Mouse (Mus musculus): ENCODE data around the gene C1ql1. TPM values are rescaled to one million over a fixed set of nuclear protein-coding genes. Genes with fewer than 3 reads are reported as not detected.

The C1ql1 gene
- total and polyA plus RNA-seq, 2 experiments, result not detected

GRCm38 (mm10) chr11:102957692-102958091 lies 11.2 kb upstream of the C1ql1 start:
- DNase-seq (ENCODE audit: extremely low read depth, low read depth, low spot score), result no peak
- Histone ChIP-seq H3K4me1 (ENCODE audit: control insufficient read depth, insufficient read depth, low read length) (no peaks in the 10 kb centered on the region), H3K27ac (replicated peaks; ENCODE audit: insufficient read depth, low read depth, low read length) (no peak overlapping the region), H3K27me3 (ENCODE audit: control insufficient read depth, insufficient read depth, low read length) (no peaks in the 10 kb centered on the region), H3K4me3 (ENCODE audit: insufficient read depth, low read depth, low read length) (no peak overlapping the region), H3K9ac (ENCODE audit: low read depth, low read length) (no peak overlapping the region), H3K36me3 (ENCODE audit: control insufficient read depth, insufficient read depth, low read length) (no peaks in the 10 kb centered on the region), H3K79me2 (ENCODE audit: control insufficient read depth, insufficient read depth, low read length) (no peaks in the 10 kb centered on the region)
- WGBS, result 77% methylated on average over 8 of the region's 8 CpGs
- no peak for TF ChIP-seq POLR2A (IDR thresholded peaks at IDR 0.05; ENCODE audit: extremely low read depth, insufficient read depth, low read length)
- no peak for TF ChIP-seq CTCF (IDR thresholded peaks at IDR 0.05; ENCODE audit: low read depth, low read length)

GRCm38 (mm10) chr11:102956962-102957614 lies 10.6 kb upstream of the C1ql1 start:
- H3K27ac ChIP-seq (replicated peaks; ENCODE audit: insufficient read depth, low read depth, low read length), result no peak overlapping the region
- H3K4me3 ChIP-seq (ENCODE audit: insufficient read depth, low read depth, low read length), result no peak overlapping the region
- WGBS, result 42% methylated on average over 16 of the region's 16 CpGs
- peak; percentile 10 for DNase-seq (ENCODE audit: extremely low read depth, low read depth, low spot score)
- no peaks in the 10 kb centered on the region for H3K36me3 ChIP-seq (ENCODE audit: control insufficient read depth, insufficient read depth, low read length)
- no peak overlapping the region for H3K9ac ChIP-seq (ENCODE audit: low read depth, low read length)
- no peaks in the 10 kb centered on the region for H3K4me1 ChIP-seq (ENCODE audit: control insufficient read depth, insufficient read depth, low read length)
- H3K27me3 ChIP-seq (ENCODE audit: control insufficient read depth, insufficient read depth, low read length), result no peaks in the 10 kb centered on the region
- no peak for TF ChIP-seq POLR2A (IDR thresholded peaks at IDR 0.05; ENCODE audit: extremely low read depth, insufficient read depth, low read length)
- TF ChIP-seq CTCF (IDR thresholded peaks at IDR 0.05; ENCODE audit: low read depth, low read length), result no peak
- no peaks in the 10 kb centered on the region for H3K79me2 ChIP-seq (ENCODE audit: control insufficient read depth, insufficient read depth, low read length)

DNA sequence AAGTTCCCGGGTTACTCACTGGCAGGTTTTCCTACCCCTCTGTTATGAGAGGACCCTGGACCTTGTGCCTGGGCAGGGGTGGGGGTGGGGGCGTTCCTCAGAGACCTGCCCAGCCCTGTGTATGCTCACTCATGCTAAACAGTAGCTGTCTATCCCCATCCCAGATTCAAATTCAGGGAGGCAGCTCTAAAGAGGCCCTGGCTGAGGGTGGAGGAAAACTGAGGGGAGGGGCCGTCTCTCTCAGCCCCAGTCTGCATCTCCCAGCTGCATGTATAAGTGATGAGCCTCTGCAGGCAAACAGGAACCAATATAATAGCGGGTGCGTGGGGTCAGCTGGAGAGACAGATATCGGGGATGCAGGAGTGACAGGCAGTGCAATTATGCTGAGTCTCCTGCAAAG lies 6.4 kb upstream of the C1ql1 start:
- Histone ChIP-seq H3K4me1 (ENCODE audit: control insufficient read depth, insufficient read depth, low read length) (no peaks in the 10 kb centered on the region), H3K27me3 (ENCODE audit: control insufficient read depth, insufficient read depth, low read length) (peaks cover 11% of the 10 kb centered on the region; the same call in 1 of the 2 replicates), H3K9ac (ENCODE audit: low read depth, low read length) (no peak overlapping the region), H3K4me3 (ENCODE audit: insufficient read depth, low read depth, low read length) (no peak overlapping the region), H3K36me3 (ENCODE audit: control insufficient read depth, insufficient read depth, low read length) (no peaks in the 10 kb centered on the region), H3K79me2 (ENCODE audit: control insufficient read depth, insufficient read depth, low read length) (no peaks in the 10 kb centered on the region), H3K27ac (replicated peaks; ENCODE audit: insufficient read depth, low read depth, low read length) (no peak overlapping the region)
- no peak for DNase-seq (ENCODE audit: extremely low read depth, low read depth, low spot score)
- WGBS, result 36% methylated on average over 6 of the region's 6 CpGs
- TF ChIP-seq POLR2A (IDR thresholded peaks at IDR 0.05; ENCODE audit: extremely low read depth, insufficient read depth, low read length) (no peak), CTCF (IDR thresholded peaks at IDR 0.05; ENCODE audit: low read depth, low read length) (no peak)

GRCm38 (mm10) chr11:102948043-102948961 lies 1.8 kb upstream of the C1ql1 start:
- WGBS, result 4% methylated on average over 51 of the region's 51 CpGs
- Histone ChIP-seq H3K9ac (ENCODE audit: low read depth, low read length) (peak overlapping the region; percentile 24; the same call in 1 of the 2 replicates), H3K27ac (replicated peaks; ENCODE audit: insufficient read depth, low read depth, low read length) (no peak overlapping the region), H3K36me3 (ENCODE audit: control insufficient read depth, insufficient read depth, low read length) (no peaks in the 10 kb centered on the region), H3K79me2 (ENCODE audit: control insufficient read depth, insufficient read depth, low read length) (no peaks in the 10 kb centered on the region), H3K4me1 (ENCODE audit: control insufficient read depth, insufficient read depth, low read length) (no peaks in the 10 kb centered on the region; the same call in 1 of the 2 replicates), H3K27me3 (ENCODE audit: control insufficient read depth, insufficient read depth, low read length) (peaks cover 29% of the 10 kb centered on the region), H3K4me3 (ENCODE audit: insufficient read depth, low read depth, low read length) (peak overlapping the region; percentile 52; the same call in 1 of the 2 replicates)
- DNase-seq (ENCODE audit: extremely low read depth, low read depth, low spot score), result no peak
- TF ChIP-seq POLR2A (IDR thresholded peaks at IDR 0.05; ENCODE audit: extremely low read depth, insufficient read depth, low read length) (no peak), CTCF (IDR thresholded peaks at IDR 0.05; ENCODE audit: low read depth, low read length) (no peak)

DNA sequence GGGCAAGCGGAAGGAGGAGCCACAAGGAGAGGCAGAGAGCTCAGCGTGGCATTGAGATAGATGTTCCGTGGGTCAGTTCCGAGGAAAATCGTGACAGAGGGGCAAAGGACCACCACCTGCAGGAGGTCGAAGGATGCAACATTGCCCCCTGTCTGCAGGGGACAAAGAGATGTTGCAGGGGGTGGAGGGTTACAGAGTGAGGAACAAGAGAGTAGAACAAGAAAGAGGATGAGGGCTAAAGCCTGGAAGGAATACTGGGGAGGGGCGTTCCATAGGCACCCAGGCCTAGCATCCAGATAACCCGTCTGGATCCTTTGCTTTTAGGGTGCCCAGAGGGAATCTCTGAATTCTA lies 480 bp upstream of the C1ql1 start:
- no peak overlapping the region for H3K9ac ChIP-seq (ENCODE audit: low read depth, low read length)
- no peak overlapping the region for H3K27ac ChIP-seq (replicated peaks; ENCODE audit: insufficient read depth, low read depth, low read length)
- no peak for DNase-seq (ENCODE audit: extremely low read depth, low read depth, low spot score)
- 9% methylated on average over 8 of the region's 8 CpGs for WGBS
- peaks cover 31% of the 10 kb centered on the region for H3K27me3 ChIP-seq (ENCODE audit: control insufficient read depth, insufficient read depth, low read length)
- no peaks in the 10 kb centered on the region for H3K36me3 ChIP-seq (ENCODE audit: control insufficient read depth, insufficient read depth, low read length)
- no peak overlapping the region for H3K4me3 ChIP-seq (ENCODE audit: insufficient read depth, low read depth, low read length)
- H3K79me2 ChIP-seq (ENCODE audit: control insufficient read depth, insufficient read depth, low read length), result no peaks in the 10 kb centered on the region
- no peaks in the 10 kb centered on the region; the same call in 1 of the 2 replicates for H3K4me1 ChIP-seq (ENCODE audit: control insufficient read depth, insufficient read depth, low read length)
- TF ChIP-seq POLR2A (IDR thresholded peaks at IDR 0.05; ENCODE audit: extremely low read depth, insufficient read depth, low read length) (no peak), CTCF (IDR thresholded peaks at IDR 0.05; ENCODE audit: low read depth, low read length) (no peak)
